Mouse (Mus musculus): ENCODE measurements around the gene Ndufaf4. TPM values are rescaled to one million over a fixed set of nuclear protein-coding genes. Genes with fewer than 3 reads are reported as not detected.
A peak's percentile ranks its signal among the peaks of the same experiment; 100 is the strongest.

Ndufaf4 gene
- polyA plus RNA-seq, 1 experiment from 2014 or later, result 47.3 TPM

DNA sequence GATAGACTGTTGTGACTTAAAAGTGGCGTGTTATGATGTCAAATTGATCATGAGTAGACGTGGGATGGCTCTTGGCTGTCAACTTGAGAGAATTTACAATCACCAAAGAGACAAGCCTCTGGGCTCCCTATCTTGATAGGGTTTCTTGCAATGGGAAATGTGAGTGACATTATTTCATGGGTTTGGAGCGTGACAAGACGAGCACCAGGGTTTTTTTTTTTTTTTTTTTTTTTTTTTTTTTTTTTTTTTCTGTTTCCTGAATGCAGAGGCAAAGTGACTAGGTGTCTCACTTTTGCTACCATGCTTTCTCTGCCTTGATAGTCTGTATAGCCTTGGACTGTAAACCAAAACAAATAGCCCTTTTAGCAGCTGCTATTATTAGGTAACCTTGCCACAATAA lies 3.3 kb upstream of the Ndufaf4 start:
- H3K4me2 ChIP-seq (replicated peaks; ENCODE audit: low read depth), result no peak overlapping the region
- no peak overlapping the region for H3K4me3 ChIP-seq (ENCODE audit: low read depth, low read length)
- no peaks in the 10 kb centered on the region for H3K36me3 ChIP-seq (ENCODE audit: control insufficient read depth, insufficient read depth)
- H3K4me1 ChIP-seq (replicated peaks; ENCODE audit: control insufficient read depth, insufficient read depth, low read length), result peaks cover 3% of the 10 kb centered on the region; the same call in 1 of the 2 replicates
- TF ChIP-seq CTCF (IDR thresholded peaks at IDR 0.05; ENCODE audit: low read depth), result no peak
- H3K27ac ChIP-seq (ENCODE audit: low read depth, low read length), result no peak overlapping the region
- H3K9me3 ChIP-seq (ENCODE audit: control insufficient read depth), result no peaks in the 10 kb centered on the region
- ATAC-seq, result no peak
- H3K9ac ChIP-seq (ENCODE audit: low read depth, low read length), result no peak overlapping the region
- 69% methylated on average over 4 of the region's 4 CpGs for WGBS
- H3K27me3 ChIP-seq (replicated peaks; ENCODE audit: control insufficient read depth, insufficient read depth, low read length), result no peaks in the 10 kb centered on the region

DNA sequence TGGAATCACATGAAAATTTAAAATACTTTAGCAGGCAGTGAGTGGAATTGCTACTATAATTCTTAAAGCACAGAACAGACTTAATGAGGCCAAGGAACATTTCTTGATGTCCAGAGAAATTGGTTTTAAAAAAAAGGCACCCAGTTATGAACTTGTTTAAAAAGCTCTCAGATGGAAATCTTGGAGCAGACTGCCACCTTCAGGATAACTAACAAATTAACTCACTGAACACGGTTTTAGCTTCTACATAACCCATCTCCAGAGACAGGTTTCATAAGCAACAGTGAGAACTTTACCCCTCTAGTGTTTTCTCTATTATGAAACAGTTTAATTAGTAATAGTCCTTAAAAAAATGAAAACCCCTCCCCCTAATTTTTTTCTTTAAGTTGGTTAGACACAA lies 1.1 kb upstream of the Ndufaf4 start:
- TF ChIP-seq CTCF (IDR thresholded peaks at IDR 0.05; ENCODE audit: low read depth), result peak; percentile 77
- ATAC-seq, result no peak
- H3K4me2 ChIP-seq (replicated peaks; ENCODE audit: low read depth), result peak overlapping the region; percentile 69; the same call in 1 of the 2 replicates

DNA sequence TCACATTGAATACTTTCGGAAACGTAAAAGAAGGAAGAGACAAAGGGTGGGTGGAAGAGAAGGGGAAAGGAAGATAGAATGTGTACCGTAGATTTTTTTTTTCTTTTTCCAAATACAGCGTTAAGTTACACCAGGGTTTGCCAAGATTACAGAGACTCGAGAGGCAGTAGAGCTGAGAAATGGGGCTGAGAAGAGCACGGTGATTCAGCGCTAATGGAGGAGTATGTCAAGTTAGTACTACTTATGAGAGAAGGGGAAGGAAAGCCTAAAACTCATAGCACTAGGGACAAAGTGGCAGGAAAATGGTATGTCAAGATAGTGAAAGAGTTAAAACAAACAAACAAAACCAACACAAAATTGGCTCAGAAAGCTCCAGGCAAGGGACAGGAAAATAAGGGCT lies 532 bp upstream of the Ndufaf4 start:
- Histone ChIP-seq H3K27ac (ENCODE audit: low read depth, low read length) (no peak overlapping the region), H3K4me3 (ENCODE audit: low read depth, low read length) (peak overlapping the region; percentile 62), H3K9me3 (ENCODE audit: control insufficient read depth) (no peaks in the 10 kb centered on the region), H3K36me3 (ENCODE audit: control insufficient read depth, insufficient read depth) (peaks cover 14% of the 10 kb centered on the region; the same call in 1 of the 2 replicates), H3K9ac (ENCODE audit: low read depth, low read length) (no peak overlapping the region), H3K27me3 (replicated peaks; ENCODE audit: control insufficient read depth, insufficient read depth, low read length) (no peaks in the 10 kb centered on the region), H3K4me2 (replicated peaks; ENCODE audit: low read depth) (peak overlapping the region; percentile 69), H3K4me1 (replicated peaks; ENCODE audit: control insufficient read depth, insufficient read depth, low read length) (peaks cover 3% of the 10 kb centered on the region; the same call in 1 of the 2 replicates)
- no peak for TF ChIP-seq CTCF (IDR thresholded peaks at IDR 0.05; ENCODE audit: low read depth)
- 15% methylated on average over 7 of the region's 7 CpGs for WGBS
- no peak for ATAC-seq

More for the DNA sequence above, 1.1 kb upstream of the Ndufaf4 start:
- H3K4me1 ChIP-seq (replicated peaks; ENCODE audit: control insufficient read depth, insufficient read depth, low read length), result peaks cover 3% of the 10 kb centered on the region; the same call in 1 of the 2 replicates
- WGBS, result 0% methylated on average over 1 of the region's 1 CpGs
- H3K4me3 ChIP-seq (ENCODE audit: low read depth, low read length), result no peak overlapping the region
- H3K27ac ChIP-seq (ENCODE audit: low read depth, low read length), result no peak overlapping the region
- H3K9me3 ChIP-seq (ENCODE audit: control insufficient read depth), result no peaks in the 10 kb centered on the region
- H3K27me3 ChIP-seq (replicated peaks; ENCODE audit: control insufficient read depth, insufficient read depth, low read length), result no peaks in the 10 kb centered on the region
- H3K9ac ChIP-seq (ENCODE audit: low read depth, low read length), result no peak overlapping the region
- peaks cover 12% of the 10 kb centered on the region; the same call in 1 of the 2 replicates for H3K36me3 ChIP-seq (ENCODE audit: control insufficient read depth, insufficient read depth)

DNA sequence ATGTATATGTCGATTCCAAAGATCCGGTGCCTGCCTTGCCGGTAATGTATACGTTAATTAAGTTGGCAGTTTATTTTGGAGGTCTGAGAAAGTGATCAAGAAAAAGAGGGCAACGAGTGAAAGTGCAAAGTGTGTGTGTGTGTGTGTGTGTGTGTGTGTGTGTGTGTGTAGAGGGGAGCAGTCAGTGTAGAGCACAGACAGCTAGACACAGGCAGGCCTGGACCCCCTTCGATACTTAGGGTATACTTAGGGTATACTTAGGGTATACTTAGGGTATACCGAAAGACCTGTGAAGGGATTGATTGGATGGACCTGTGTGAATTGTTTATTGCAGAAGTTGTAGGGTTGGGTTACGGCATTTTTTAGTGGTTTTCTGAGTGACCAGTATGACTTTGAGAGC lies 753 bp downstream of the Ndufaf4 start:
- peak overlapping the region; percentile 62 for H3K4me3 ChIP-seq (ENCODE audit: low read depth, low read length)
- H3K27ac ChIP-seq (ENCODE audit: low read depth, low read length), result no peak overlapping the region
- H3K36me3 ChIP-seq (ENCODE audit: control insufficient read depth, insufficient read depth), result peaks cover 18% of the 10 kb centered on the region
- H3K4me1 ChIP-seq (replicated peaks; ENCODE audit: control insufficient read depth, insufficient read depth, low read length), result peaks cover 3% of the 10 kb centered on the region; the same call in 1 of the 2 replicates
- ATAC-seq, result no peak
- 21% methylated on average over 8 of the region's 8 CpGs for WGBS
- no peaks in the 10 kb centered on the region for H3K9me3 ChIP-seq (ENCODE audit: control insufficient read depth)
- H3K9ac ChIP-seq (ENCODE audit: low read depth, low read length), result peak overlapping the region; percentile 50; the same call in 1 of the 2 replicates
- no peak for TF ChIP-seq CTCF (IDR thresholded peaks at IDR 0.05; ENCODE audit: low read depth)
- no peaks in the 10 kb centered on the region for H3K27me3 ChIP-seq (replicated peaks; ENCODE audit: control insufficient read depth, insufficient read depth, low read length)
- peak overlapping the region; percentile 69 for H3K4me2 ChIP-seq (replicated peaks; ENCODE audit: low read depth)

GRCm38 (mm10) chr4:24899146-24899545 lies 1.3 kb downstream of the Ndufaf4 start:
- no peak for TF ChIP-seq CTCF (IDR thresholded peaks at IDR 0.05; ENCODE audit: low read depth)
- no peak for ATAC-seq
- H3K4me2 ChIP-seq (replicated peaks; ENCODE audit: low read depth), result peak overlapping the region; percentile 69
- no peaks in the 10 kb centered on the region for H3K9me3 ChIP-seq (ENCODE audit: control insufficient read depth)
- H3K4me3 ChIP-seq (ENCODE audit: low read depth, low read length), result peak overlapping the region; percentile 62; the same call in 1 of the 2 replicates
- no peaks in the 10 kb centered on the region for H3K27me3 ChIP-seq (replicated peaks; ENCODE audit: control insufficient read depth, insufficient read depth, low read length)
- peaks cover 3% of the 10 kb centered on the region; the same call in 1 of the 2 replicates for H3K4me1 ChIP-seq (replicated peaks; ENCODE audit: control insufficient read depth, insufficient read depth, low read length)
- 30% methylated on average over 4 of the region's 4 CpGs for WGBS
- H3K27ac ChIP-seq (ENCODE audit: low read depth, low read length), result no peak overlapping the region
- peaks cover 18% of the 10 kb centered on the region for H3K36me3 ChIP-seq (ENCODE audit: control insufficient read depth, insufficient read depth)
- H3K9ac ChIP-seq (ENCODE audit: low read depth, low read length), result 0 out of 2 replicates have a peak overlapping the region, but pooled peaks have one; percentile 50

DNA sequence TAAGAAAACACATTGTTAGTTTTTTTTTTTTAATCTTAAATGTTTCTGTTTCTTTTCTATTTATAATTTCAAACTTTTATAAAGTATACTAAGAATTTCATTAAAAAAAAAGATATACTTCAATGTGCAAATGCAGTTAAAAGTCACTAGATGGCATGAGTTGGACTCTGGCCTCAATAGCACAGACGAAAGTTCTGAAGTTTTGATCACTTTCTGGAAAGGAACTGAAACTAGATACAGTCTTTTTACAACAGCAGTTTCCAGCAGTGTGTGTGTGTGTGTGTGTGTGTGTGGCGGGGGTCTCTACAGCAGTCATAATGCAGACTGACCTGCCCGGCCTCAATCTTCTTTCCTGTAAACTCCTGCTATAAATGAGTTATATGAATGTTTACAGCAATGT lies 9.9 kb downstream of the Ndufaf4 start:
- Histone ChIP-seq H3K4me3 (ENCODE audit: low read depth, low read length) (no peak overlapping the region), H3K27ac (ENCODE audit: low read depth, low read length) (no peak overlapping the region), H3K4me2 (replicated peaks; ENCODE audit: low read depth) (no peak overlapping the region), H3K4me1 (replicated peaks; ENCODE audit: control insufficient read depth, insufficient read depth, low read length) (no peaks in the 10 kb centered on the region), H3K27me3 (replicated peaks; ENCODE audit: control insufficient read depth, insufficient read depth, low read length) (no peaks in the 10 kb centered on the region), H3K9ac (ENCODE audit: low read depth, low read length) (no peak overlapping the region), H3K9me3 (ENCODE audit: control insufficient read depth) (no peaks in the 10 kb centered on the region), H3K36me3 (ENCODE audit: control insufficient read depth, insufficient read depth) (peaks cover 4% of the 10 kb centered on the region)
- no peak for ATAC-seq
- WGBS, result 48% methylated on average over 3 of the region's 3 CpGs
- TF ChIP-seq CTCF (IDR thresholded peaks at IDR 0.05; ENCODE audit: low read depth), result peak; percentile 54
